Mouse (Mus musculus): ENCODE results near the gene Whamm. TPM values are rescaled to one million over a fixed set of nuclear protein-coding genes. Genes with fewer than 3 reads are reported as not detected.
A peak's percentile ranks its signal among the peaks of the same experiment; 100 is the strongest.

Whamm gene
- polyA plus RNA-seq, 1 experiment from 2014 or later, result 3.9 TPM

DNA sequence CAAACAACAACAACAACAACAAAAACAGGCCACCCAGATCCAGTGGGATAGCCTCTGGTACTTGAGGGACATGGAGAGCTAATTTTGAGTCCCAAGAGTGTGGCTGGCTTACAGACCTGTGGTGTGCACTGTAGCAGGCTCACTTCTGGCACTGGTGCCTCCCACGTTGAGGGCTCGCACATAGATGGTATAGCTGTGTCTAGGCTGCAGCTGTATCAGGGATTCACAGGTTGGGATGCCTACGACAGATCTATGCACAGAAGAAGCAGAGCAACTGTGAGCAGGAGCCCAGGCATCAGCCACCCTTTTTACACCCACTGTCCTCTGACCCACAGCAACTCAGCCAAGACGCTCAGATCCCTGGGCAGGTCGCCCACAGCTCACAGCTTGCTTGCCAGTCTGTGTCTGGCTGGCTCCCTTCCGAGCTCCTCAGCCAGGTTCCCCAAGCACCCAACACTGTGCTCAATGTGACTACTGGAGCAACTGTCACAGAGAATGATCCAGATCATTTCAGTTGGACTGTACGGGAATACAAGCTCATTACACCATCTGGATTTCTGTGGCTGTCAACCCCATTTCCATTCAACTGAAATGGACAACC, 29.0 kb upstream of the Whamm start:
- Histone ChIP-seq H3K9ac (ENCODE audit: low read length) (no peak overlapping the region), H3K36me3 (ENCODE audit: control insufficient read depth, insufficient read depth) (peaks cover 45% of the 10 kb centered on the region), H3K4me1 (ENCODE audit: control insufficient read depth, insufficient read depth, low read length) (no peaks in the 10 kb centered on the region), H3K9me3 (replicated peaks; ENCODE audit: control insufficient read depth, low read length) (no peaks in the 10 kb centered on the region), H3K27ac (ENCODE audit: low read length) (no peak overlapping the region), H3K27me3 (ENCODE audit: control insufficient read depth, insufficient read depth, low read length) (no peaks in the 10 kb centered on the region), H3K4me3 (ENCODE audit: low read length) (no peak overlapping the region), H3K4me2 (ENCODE audit: low read depth, low read length) (no peak overlapping the region)
- 80% methylated on average over 7 of the region's 7 CpGs for WGBS
- no peak for ATAC-seq (replicated peaks; ENCODE audit: extremely low read depth, insufficient read depth, low FRiP score)

DNA sequence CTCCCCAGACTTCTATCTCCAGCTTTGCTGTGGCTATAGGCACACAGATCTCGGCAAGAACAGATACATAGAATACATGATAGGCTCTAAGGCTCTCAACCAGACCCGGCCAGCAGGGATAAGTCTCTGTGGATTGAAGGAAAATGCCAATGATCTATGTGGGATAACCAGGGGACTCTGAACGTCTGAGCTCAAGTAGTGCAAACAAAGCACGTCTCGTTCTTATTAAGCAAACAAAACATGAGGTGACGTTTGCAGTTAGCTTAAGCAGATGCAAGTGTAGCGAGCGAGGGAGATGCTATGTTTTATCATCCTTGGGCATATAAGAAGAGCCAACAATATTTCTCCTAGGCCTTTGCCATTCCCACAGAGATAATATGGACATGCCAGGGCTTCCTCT, 28.1 kb upstream of the Whamm start:
- peaks cover 51% of the 10 kb centered on the region for H3K36me3 ChIP-seq (ENCODE audit: control insufficient read depth, insufficient read depth)
- H3K4me2 ChIP-seq (ENCODE audit: low read depth, low read length), result no peak overlapping the region
- H3K27me3 ChIP-seq (ENCODE audit: control insufficient read depth, insufficient read depth, low read length), result no peaks in the 10 kb centered on the region
- no peak overlapping the region for H3K4me3 ChIP-seq (ENCODE audit: low read length)
- no peak overlapping the region for H3K27ac ChIP-seq (ENCODE audit: low read length)
- WGBS, result 80% methylated on average over 8 of the region's 8 CpGs
- no peaks in the 10 kb centered on the region for H3K9me3 ChIP-seq (replicated peaks; ENCODE audit: control insufficient read depth, low read length)
- no peak for ATAC-seq (replicated peaks; ENCODE audit: extremely low read depth, insufficient read depth, low FRiP score)
- H3K9ac ChIP-seq (ENCODE audit: low read length), result no peak overlapping the region
- no peaks in the 10 kb centered on the region for H3K4me1 ChIP-seq (ENCODE audit: control insufficient read depth, insufficient read depth, low read length)

DNA sequence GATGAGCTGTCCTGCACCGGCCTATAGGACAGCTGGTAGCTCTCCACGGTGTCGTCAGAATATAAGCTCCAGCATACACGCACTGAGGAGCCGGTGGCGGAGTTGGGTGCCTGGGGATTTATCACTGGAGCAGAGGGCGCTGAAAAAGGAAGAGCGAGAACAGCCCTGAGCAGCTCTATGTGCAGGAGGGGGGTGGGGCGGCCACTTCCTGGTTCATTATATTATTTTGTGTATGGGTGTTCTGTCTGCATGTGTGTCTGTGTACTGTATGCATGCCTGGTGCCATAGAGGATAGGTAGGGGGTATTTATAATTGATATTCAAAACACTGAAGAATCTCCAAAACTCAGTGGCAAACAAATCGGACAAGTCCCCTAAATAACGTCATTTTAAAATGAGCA, 22.2 kb upstream of the Whamm start:
- 68% methylated on average over 11 of the region's 11 CpGs for WGBS

DNA sequence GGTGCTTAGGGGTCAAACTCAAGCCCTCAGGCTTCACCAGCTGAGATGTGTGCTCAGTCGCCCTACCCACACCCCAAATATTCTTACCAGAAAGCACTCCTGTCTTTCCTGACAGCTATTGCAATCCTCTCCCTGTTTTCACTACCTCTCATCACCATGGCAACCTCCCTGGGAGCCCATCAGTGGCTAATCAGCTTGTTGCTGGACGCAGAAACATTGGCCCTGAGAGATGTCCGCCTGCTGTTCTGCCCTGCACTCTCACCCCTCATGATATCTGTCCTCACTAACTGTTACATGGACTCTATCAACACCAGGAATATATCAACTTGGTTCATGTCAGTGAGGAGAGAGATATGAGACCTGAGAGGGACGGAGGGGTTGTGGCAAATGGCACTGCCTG, 17.5 kb upstream of the Whamm start:
- Histone ChIP-seq H3K4me1 (ENCODE audit: control insufficient read depth, insufficient read depth, low read length) (peaks cover 9% of the 10 kb centered on the region), H3K9me3 (replicated peaks; ENCODE audit: control insufficient read depth, low read length) (no peaks in the 10 kb centered on the region), H3K27ac (ENCODE audit: low read length) (no peak overlapping the region), H3K4me3 (ENCODE audit: low read length) (no peak overlapping the region), H3K4me2 (ENCODE audit: low read depth, low read length) (no peak overlapping the region), H3K36me3 (ENCODE audit: control insufficient read depth, insufficient read depth) (peaks cover 10% of the 10 kb centered on the region; the same call in 1 of the 2 replicates), H3K27me3 (ENCODE audit: control insufficient read depth, insufficient read depth, low read length) (no peaks in the 10 kb centered on the region), H3K9ac (ENCODE audit: low read length) (no peak overlapping the region)
- no peak for ATAC-seq (replicated peaks; ENCODE audit: extremely low read depth, insufficient read depth, low FRiP score)
- 40% methylated on average over 4 of the region's 4 CpGs for WGBS

More for the DNA sequence above, 22.2 kb upstream of the Whamm start:
- Histone ChIP-seq H3K4me2 (ENCODE audit: low read depth, low read length) (no peak overlapping the region), H3K9me3 (replicated peaks; ENCODE audit: control insufficient read depth, low read length) (no peaks in the 10 kb centered on the region), H3K9ac (ENCODE audit: low read length) (no peak overlapping the region), H3K4me3 (ENCODE audit: low read length) (no peak overlapping the region), H3K27ac (ENCODE audit: low read length) (no peak overlapping the region), H3K27me3 (ENCODE audit: control insufficient read depth, insufficient read depth, low read length) (no peaks in the 10 kb centered on the region), H3K36me3 (ENCODE audit: control insufficient read depth, insufficient read depth) (peaks cover 37% of the 10 kb centered on the region), H3K4me1 (ENCODE audit: control insufficient read depth, insufficient read depth, low read length) (no peaks in the 10 kb centered on the region)
- ATAC-seq (replicated peaks; ENCODE audit: extremely low read depth, insufficient read depth, low FRiP score), result 0 out of 2 replicates have a peak, but pooled peaks have one; percentile 32

DNA sequence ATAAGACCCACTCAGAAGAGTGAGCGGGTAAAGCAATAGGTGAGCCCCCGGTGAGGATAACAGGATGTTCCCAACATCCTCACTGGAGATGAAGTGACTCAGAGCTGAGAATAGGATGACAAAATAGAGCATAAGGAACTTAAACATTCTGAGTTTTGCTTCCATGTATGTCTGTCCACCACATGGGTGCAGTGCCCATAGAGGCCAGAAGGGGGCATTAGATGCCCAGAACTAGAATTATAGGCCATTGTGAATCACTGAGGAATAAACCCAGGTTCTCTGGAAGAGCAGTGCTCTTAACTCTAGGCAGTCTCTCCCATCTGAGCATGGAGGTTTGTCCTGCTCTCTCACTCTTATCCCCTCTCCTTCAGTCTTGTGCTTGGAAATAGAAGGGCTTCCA, 16.7 kb upstream of the Whamm start:
- Histone ChIP-seq H3K4me2 (ENCODE audit: low read depth, low read length) (no peak overlapping the region), H3K9me3 (replicated peaks; ENCODE audit: control insufficient read depth, low read length) (no peaks in the 10 kb centered on the region), H3K9ac (ENCODE audit: low read length) (no peak overlapping the region), H3K4me1 (ENCODE audit: control insufficient read depth, insufficient read depth, low read length) (peaks cover 9% of the 10 kb centered on the region), H3K27ac (ENCODE audit: low read length) (no peak overlapping the region), H3K36me3 (ENCODE audit: control insufficient read depth, insufficient read depth) (peaks cover 8% of the 10 kb centered on the region; the same call in 1 of the 2 replicates), H3K4me3 (ENCODE audit: low read length) (no peak overlapping the region), H3K27me3 (ENCODE audit: control insufficient read depth, insufficient read depth, low read length) (no peaks in the 10 kb centered on the region)
- no peak for ATAC-seq (replicated peaks; ENCODE audit: extremely low read depth, insufficient read depth, low FRiP score)
- WGBS, result 84% methylated on average over 2 of the region's 2 CpGs

DNA sequence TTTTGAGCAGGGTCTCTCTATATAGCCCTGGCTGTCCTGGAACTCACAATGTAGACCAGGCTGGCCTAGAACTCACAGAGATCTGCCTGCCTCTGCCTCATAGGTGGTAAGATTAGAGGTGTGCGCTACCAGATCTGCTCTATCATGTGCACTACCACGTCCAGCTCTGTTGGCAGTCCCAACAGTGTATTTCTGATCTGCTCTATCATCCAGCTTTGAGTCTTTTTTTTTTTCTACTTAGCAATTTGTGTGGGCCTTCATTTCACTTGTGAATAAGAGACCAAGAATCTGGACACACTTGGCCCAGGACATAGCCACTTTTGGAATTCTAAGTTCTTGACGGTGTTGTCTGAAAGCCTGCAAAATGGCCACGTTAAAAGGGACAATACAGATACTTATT, 14.2 kb upstream of the Whamm start:
- no peak overlapping the region for H3K9ac ChIP-seq (ENCODE audit: low read length)
- H3K4me3 ChIP-seq (ENCODE audit: low read length), result no peak overlapping the region
- no peaks in the 10 kb centered on the region for H3K27me3 ChIP-seq (ENCODE audit: control insufficient read depth, insufficient read depth, low read length)
- H3K9me3 ChIP-seq (replicated peaks; ENCODE audit: control insufficient read depth, low read length), result no peaks in the 10 kb centered on the region
- no peak for ATAC-seq (replicated peaks; ENCODE audit: extremely low read depth, insufficient read depth, low FRiP score)
- 63% methylated on average over 4 of the region's 4 CpGs for WGBS
- H3K27ac ChIP-seq (ENCODE audit: low read length), result no peak overlapping the region
- H3K4me1 ChIP-seq (ENCODE audit: control insufficient read depth, insufficient read depth, low read length), result peaks cover 22% of the 10 kb centered on the region
- no peak overlapping the region for H3K4me2 ChIP-seq (ENCODE audit: low read depth, low read length)
- H3K36me3 ChIP-seq (ENCODE audit: control insufficient read depth, insufficient read depth), result peaks cover 6% of the 10 kb centered on the region; the same call in 1 of the 2 replicates

DNA sequence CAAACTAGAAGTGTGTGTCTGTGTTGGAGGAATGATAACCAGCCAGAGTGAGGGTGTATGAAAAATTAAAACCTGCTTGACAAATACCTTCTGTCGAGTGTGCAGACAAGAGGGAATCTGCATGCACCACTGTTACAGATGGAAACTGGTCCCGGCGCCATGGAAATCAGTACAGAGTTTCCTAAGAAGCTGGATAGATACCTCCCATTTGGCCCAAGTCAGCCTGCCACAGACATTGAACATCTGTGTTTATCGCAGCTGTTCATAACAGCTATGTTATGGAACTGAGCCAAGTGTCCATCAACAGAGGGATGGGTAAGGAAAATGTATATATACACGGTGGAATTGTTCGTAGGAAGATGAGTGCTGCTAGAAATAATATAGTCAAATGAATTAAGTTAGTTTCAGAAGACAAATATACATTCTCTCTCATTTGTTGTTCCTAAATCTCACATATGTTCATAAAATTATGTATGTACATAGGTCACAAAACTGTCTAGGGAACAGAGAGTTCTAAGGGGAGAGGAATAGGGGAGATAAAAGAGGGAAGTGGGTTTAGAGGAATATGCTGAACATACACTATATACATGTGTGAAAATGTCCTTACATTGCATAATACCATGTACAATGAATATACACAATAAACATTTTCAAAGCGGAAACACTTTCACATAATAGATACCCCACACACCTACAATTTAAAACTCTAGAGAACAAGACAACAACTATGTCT, 13.6 kb upstream of the Whamm start:
- Histone ChIP-seq H3K4me1 (ENCODE audit: control insufficient read depth, insufficient read depth, low read length) (peaks cover 22% of the 10 kb centered on the region), H3K4me3 (ENCODE audit: low read length) (no peak overlapping the region), H3K36me3 (ENCODE audit: control insufficient read depth, insufficient read depth) (peaks cover 6% of the 10 kb centered on the region; the same call in 1 of the 2 replicates), H3K4me2 (ENCODE audit: low read depth, low read length) (no peak overlapping the region), H3K9me3 (replicated peaks; ENCODE audit: control insufficient read depth, low read length) (no peaks in the 10 kb centered on the region), H3K27me3 (ENCODE audit: control insufficient read depth, insufficient read depth, low read length) (no peaks in the 10 kb centered on the region), H3K9ac (ENCODE audit: low read length) (no peak overlapping the region), H3K27ac (ENCODE audit: low read length) (no peak overlapping the region)
- WGBS, result 46% methylated on average over 7 of the region's 7 CpGs
- 0 out of 2 replicates have a peak, but pooled peaks have one; percentile 26 for ATAC-seq (replicated peaks; ENCODE audit: extremely low read depth, insufficient read depth, low FRiP score)

DNA sequence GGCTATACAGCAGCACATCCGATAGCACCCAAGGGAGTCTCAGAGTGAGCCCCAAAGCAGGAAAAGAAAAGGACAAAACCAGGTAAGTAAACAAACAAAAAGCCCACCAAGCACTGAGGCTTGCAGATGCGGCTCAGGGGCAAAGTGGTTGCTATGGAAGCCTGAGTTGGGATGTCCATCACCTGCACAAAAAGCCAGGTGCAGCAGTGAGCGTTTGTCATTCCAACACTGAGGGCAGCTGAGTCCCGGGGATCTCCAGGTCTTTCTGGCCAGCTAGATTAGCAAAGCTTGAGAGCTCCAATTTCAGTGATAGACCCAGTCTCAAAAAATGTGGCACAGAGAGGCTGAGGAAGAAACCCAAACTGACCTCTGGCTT, 13.1 kb upstream of the Whamm start:
- Histone ChIP-seq H3K4me2 (ENCODE audit: low read depth, low read length) (no peak overlapping the region), H3K27me3 (ENCODE audit: control insufficient read depth, insufficient read depth, low read length) (no peaks in the 10 kb centered on the region), H3K4me1 (ENCODE audit: control insufficient read depth, insufficient read depth, low read length) (peaks cover 23% of the 10 kb centered on the region), H3K4me3 (ENCODE audit: low read length) (no peak overlapping the region), H3K27ac (ENCODE audit: low read length) (no peak overlapping the region), H3K36me3 (ENCODE audit: control insufficient read depth, insufficient read depth) (0 out of 2 replicates have a peak, but pooled peaks cover 3% of the 10 kb centered on the region), H3K9me3 (replicated peaks; ENCODE audit: control insufficient read depth, low read length) (no peaks in the 10 kb centered on the region), H3K9ac (ENCODE audit: low read length) (no peak overlapping the region)
- no peak for ATAC-seq (replicated peaks; ENCODE audit: extremely low read depth, insufficient read depth, low FRiP score)
- WGBS, result 48% methylated on average over 4 of the region's 4 CpGs

DNA sequence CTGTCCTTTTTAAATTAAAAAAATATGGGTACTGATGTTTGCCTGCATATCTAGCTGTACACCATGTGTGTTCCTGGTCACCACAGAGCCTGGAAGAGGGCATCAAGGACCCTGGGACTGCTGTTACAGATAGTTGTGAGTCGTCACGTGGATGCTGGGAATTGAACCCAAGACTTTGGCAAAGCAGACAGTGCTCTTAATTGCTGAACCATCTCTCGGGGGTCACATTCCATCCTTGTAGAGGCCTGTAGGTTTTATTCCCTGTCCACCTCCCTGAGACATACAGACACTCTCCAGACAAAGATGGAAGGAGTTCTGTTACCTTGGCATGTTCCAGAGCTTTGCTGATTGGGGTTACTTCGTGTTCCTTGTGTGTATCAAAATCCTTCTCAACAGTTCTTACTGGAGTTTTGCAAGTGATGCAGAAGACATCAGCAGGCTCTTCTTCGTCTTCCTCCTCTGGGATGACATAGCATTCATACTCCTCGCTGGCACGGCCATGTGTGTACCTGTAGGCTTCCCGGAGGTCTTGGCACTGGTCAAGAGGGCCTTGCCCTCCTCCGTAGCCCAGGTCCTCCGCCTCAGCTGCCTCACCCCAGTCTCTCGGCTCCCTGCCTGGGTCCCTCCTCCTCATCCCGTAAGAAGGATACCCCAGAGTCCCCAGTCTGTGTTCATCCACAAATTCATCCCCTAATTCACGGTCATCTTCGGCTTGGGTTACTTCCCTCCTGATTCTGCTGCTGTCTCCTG, 11.7 kb upstream of the Whamm start:
- Histone ChIP-seq H3K4me1 (ENCODE audit: control insufficient read depth, insufficient read depth, low read length) (peaks cover 34% of the 10 kb centered on the region), H3K4me3 (ENCODE audit: low read length) (no peak overlapping the region), H3K27me3 (ENCODE audit: control insufficient read depth, insufficient read depth, low read length) (no peaks in the 10 kb centered on the region), H3K9me3 (replicated peaks; ENCODE audit: control insufficient read depth, low read length) (no peaks in the 10 kb centered on the region), H3K4me2 (ENCODE audit: low read depth, low read length) (no peak overlapping the region), H3K36me3 (ENCODE audit: control insufficient read depth, insufficient read depth) (0 out of 2 replicates have a peak, but pooled peaks cover 3% of the 10 kb centered on the region), H3K9ac (ENCODE audit: low read length) (no peak overlapping the region), H3K27ac (ENCODE audit: low read length) (no peak overlapping the region)
- WGBS, result 84% methylated on average over 14 of the region's 14 CpGs
- ATAC-seq (replicated peaks; ENCODE audit: extremely low read depth, insufficient read depth, low FRiP score), result no peak
